18 mouse cellular contexts compared by ENCODE assay signal in the genomic region with DNA sequence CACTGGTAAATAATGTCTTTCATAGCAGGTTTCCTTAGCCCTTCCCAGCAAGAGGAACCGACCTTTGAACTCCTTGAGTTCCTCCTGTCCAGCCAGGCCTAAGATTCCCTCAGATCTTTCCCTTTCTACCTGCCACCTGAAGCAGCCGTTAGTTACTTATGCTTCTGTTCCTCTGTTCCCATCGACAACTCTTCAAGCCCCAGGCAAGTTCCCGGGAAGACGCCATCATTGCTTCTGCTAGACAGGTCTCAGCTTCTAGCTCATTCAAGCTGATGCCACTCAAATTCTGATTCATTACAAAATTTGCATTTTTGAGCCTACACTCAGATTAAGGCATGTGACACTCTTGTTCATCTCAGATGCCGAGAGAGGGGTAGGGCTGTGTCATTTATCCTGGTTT. TPM values are rescaled to one million over a fixed set of nuclear protein-coding genes. Genes with fewer than 3 reads are reported as not detected.
DNase-seq lines count a peak whose midpoint lies in the region; ATAC-seq and TF ChIP-seq lines count a peak whose summit lies in the region.
"Had no signal": no experiment of that assay in that cellular context is flagged by ENCODE, and none has a peak within 500 bp of the region (broad histone marks: within the 10 kb centered on the region; RNA-seq: fewer than 3 reads in every experiment).

No protein-coding gene starts in this region.

- H3K27ac ChIP-seq in intestine, embryonic 14.5 days (ENCODE audit: low read depth): no peak overlapping the region
- H3K27ac ChIP-seq in intestine, embryonic 16.5 days (ENCODE audit: low read length): no peak overlapping the region
- H3K27ac ChIP-seq: embryonic facial prominence, embryonic 10.5 days; embryonic facial prominence, embryonic 12.5 days; forebrain, embryonic 13.5 days; forebrain, embryonic 15.5 days had no signal

- no peaks in the 10 kb centered on the region for H3K4me1 ChIP-seq in intestine, embryonic 14.5 days (replicated peaks; ENCODE audit: control insufficient read depth, insufficient read depth, low read length)
- no peaks in the 10 kb centered on the region for H3K4me1 ChIP-seq in intestine, embryonic 16.5 days (ENCODE audit: control insufficient read depth, insufficient read depth, low read length)
- H3K4me1 ChIP-seq: embryonic facial prominence, embryonic 12.5 days had no signal

- H3K9me3 ChIP-seq in intestine, embryonic 14.5 days (ENCODE audit: control insufficient read depth, low read length): no peaks in the 10 kb centered on the region
- no peaks in the 10 kb centered on the region for H3K9me3 ChIP-seq in intestine, embryonic 16.5 days (ENCODE audit: control insufficient read depth, low read length)
- H3K9me3 ChIP-seq: embryonic facial prominence, embryonic 10.5 days; embryonic facial prominence, embryonic 12.5 days; forebrain, embryonic 13.5 days; forebrain, embryonic 15.5 days had no signal

- no peaks in the 10 kb centered on the region for H3K27me3 ChIP-seq in intestine, embryonic 14.5 days (replicated peaks; ENCODE audit: control insufficient read depth, insufficient read depth, low read length)
- no peaks in the 10 kb centered on the region for H3K27me3 ChIP-seq in intestine, embryonic 16.5 days (replicated peaks; ENCODE audit: control insufficient read depth, insufficient read depth, low read length)
- H3K27me3 ChIP-seq: embryonic facial prominence, embryonic 12.5 days; forebrain, embryonic 15.5 days had no signal

- no peak for TF ChIP-seq POLR2A in brain, embryonic 14.5 days (IDR thresholded peaks at IDR 0.05; ENCODE audit: borderline replicate concordance, extremely low read depth, insufficient read depth, insufficient read length, poor library complexity, severe bottlenecking)

- H3K36me3 ChIP-seq in intestine, embryonic 14.5 days (ENCODE audit: control insufficient read depth, insufficient read depth, low read length): no peaks in the 10 kb centered on the region
- H3K36me3 ChIP-seq in intestine, embryonic 16.5 days (ENCODE audit: control insufficient read depth, insufficient read depth, low read length): no peaks in the 10 kb centered on the region
- H3K36me3 ChIP-seq: embryonic facial prominence, embryonic 10.5 days; embryonic facial prominence, embryonic 12.5 days; forebrain, embryonic 15.5 days had no signal

- no peak overlapping the region for H3K9ac ChIP-seq in intestine, embryonic 14.5 days (ENCODE audit: low read length)
- H3K9ac ChIP-seq in intestine, embryonic 16.5 days (ENCODE audit: low read depth, low read length): no peak overlapping the region
- H3K9ac ChIP-seq: embryonic facial prominence, embryonic 12.5 days; forebrain, embryonic 13.5 days; forebrain, embryonic 15.5 days; forebrain, postnatal 0 days had no signal

- H3K4me3 ChIP-seq in intestine, embryonic 14.5 days (ENCODE audit: low read depth, low read length): no peak overlapping the region
- H3K4me3 ChIP-seq in intestine, embryonic 16.5 days (ENCODE audit: low read length): no peak overlapping the region
- H3K4me3 ChIP-seq: embryonic facial prominence, embryonic 10.5 days; embryonic facial prominence, embryonic 12.5 days; forebrain, embryonic 13.5 days; forebrain, embryonic 15.5 days had no signal

- no peak for ATAC-seq in intestine, embryonic 14.5 days (replicated peaks; ENCODE audit: low FRiP score, low TSS enrichment, low read depth)
- ATAC-seq in intestine, embryonic 16.5 days: no peak
- ATAC-seq: forebrain, embryonic 13.5 days; forebrain, embryonic 15.5 days; forebrain, postnatal 0 days had no signal

- TF ChIP-seq CTCF in brain, embryonic 14.5 days (IDR thresholded peaks at IDR 0.05; ENCODE audit: borderline replicate concordance, extremely low read depth, insufficient read depth, insufficient read length): no peak

- no peak overlapping the region for H3K4me2 ChIP-seq in intestine, embryonic 14.5 days (ENCODE audit: low read length)
- H3K4me2 ChIP-seq in intestine, embryonic 16.5 days (ENCODE audit: low read depth, low read length): no peak overlapping the region
- H3K4me2 ChIP-seq: embryonic facial prominence, embryonic 12.5 days; forebrain, embryonic 13.5 days; forebrain, embryonic 15.5 days had no signal

- DNase-seq in intestine, embryonic 14.5 days (ENCODE audit: low spot score): peak; percentile 46
- peak; percentile 20 for DNase-seq in brain, adult 2 months (ENCODE audit: low read depth, low spot score)
- peak; percentile 33 for DNase-seq in brain, embryonic 14.5 days (ENCODE audit: low read depth)
- DNase-seq in cerebellum, adult 9-10 months: no peak
- DNase-seq: adrenal gland, adult 2 months; adrenal gland, postnatal 10 days; adrenal gland, postnatal 25 days; cerebellum, adult 11 months; cerebellum, adult 18-20 months; cerebellum, adult 8-10 months; cerebellum, postnatal 10 days; cerebellum, postnatal 25 days; forebrain, postnatal 0 days had no signal

- 79% methylated on average over 6 of the region's 6 CpGs for WGBS in intestine, embryonic 14.5 days
- 78% methylated on average over 6 of the region's 6 CpGs for WGBS in intestine, embryonic 16.5 days

RNA-seq across cellular contexts. Expression of a gene that starts 35.9 kb away (rescaled TPM):
- 157 and 166 TPM in 2 replicates for polyA plus RNA-seq in intestine, embryonic 14.5 days (2014; fragmentation: Nextera tagmentation; extraction: Ambion mirVana)
- 116 and 119 TPM in 2 replicates for polyA plus RNA-seq in intestine, embryonic 16.5 days (2015; fragmentation: Nextera tagmentation; extraction: Ambion mirVana)
- 58.6 and 59.5 TPM in 2 replicates for polyA plus RNA-seq in brain, embryonic 14.5 days (2012; rRNA removed)
